Mouse (Mus musculus) heart, embryonic 14.5 days (tissue): ENCODE measurements around the gene Necap1. TPM values are rescaled to one million over a fixed set of nuclear protein-coding genes. Genes with fewer than 3 reads are reported as not detected.

Source experiments
- ATAC-seq: fragments of 200-750 bp; cut with Nextera tagmentation; 2 replicates; pipeline ENCODE4 v1.8.0; 2017; ENCODE audit warnings: low read depth, moderate TSS enrichment; ENCODE audit not compliant: insufficient number of reproducible peaks, insufficient read depth, low FRiP score
- H3K27ac ChIP-seq, 2 experiments: fragments of 200-500 bp in 1 of 2; fragments of 300-500 bp in 1 of 2; sonication (generic) in 1 of 2; replicated peaks in 1 of 2; 2 replicates each; pipeline ENCODE4 v1.5.1; 2012 to 2014; ENCODE audit warnings: low read depth in 2 of 2, low read length in 2 of 2, control low read depth in 1 of 2, mild to moderate bottlenecking in 1 of 2, mixed read lengths in 1 of 2; ENCODE audit not compliant: control insufficient read depth in 1 of 2, insufficient read depth in 1 of 2
- H3K27me3 ChIP-seq: fragments of 300-500 bp; sonication (generic); 2 replicates; pipeline ENCODE4 v1.6.1; 2014; ENCODE audit warnings: mild to moderate bottlenecking, low read length, control low read depth; ENCODE audit not compliant: control insufficient read depth, insufficient read depth
- H3K36me3 ChIP-seq: fragments of 300-500 bp; sonication (generic); 2 replicates; pipeline ENCODE4 v1.6.1; 2014; ENCODE audit warnings: mild to moderate bottlenecking, control low read depth, low read length, mixed read lengths; ENCODE audit not compliant: control insufficient read depth, insufficient read depth
- H3K4me1 ChIP-seq, 2 experiments: fragments of 200-500 bp in 1 of 2; fragments of 300-500 bp in 1 of 2; sonication (generic) in 1 of 2; 2 replicates each; pipeline ENCODE4 v1.6.1; 2012 to 2014; ENCODE audit warnings: low read length in 2 of 2, control low read depth in 1 of 2, mixed read lengths in 1 of 2; ENCODE audit not compliant: control insufficient read depth in 2 of 2, insufficient read depth in 2 of 2
- H3K4me2 ChIP-seq: fragments of 300-500 bp; sonication (generic); 2 replicates; pipeline ENCODE4 v1.6.1; 2014; ENCODE audit warnings: mild to moderate bottlenecking, low read length
- H3K4me3 ChIP-seq, 2 experiments: fragments of 200-500 bp in 1 of 2; fragments of 300-500 bp in 1 of 2; sonication (generic) in 1 of 2; 2 replicates each; pipeline ENCODE4 v1.5.1; 2012 to 2014; ENCODE audit warnings: low read length in 2 of 2, mild to moderate bottlenecking in 2 of 2, control low read depth in 1 of 2, low read depth in 1 of 2, moderate library complexity in 1 of 2; ENCODE audit not compliant: control insufficient read depth in 1 of 2, insufficient read depth in 1 of 2
- H3K9ac ChIP-seq: fragments of 300-500 bp; sonication (generic); 2 replicates; pipeline ENCODE4 v1.6.1; 2014; ENCODE audit warnings: mild to moderate bottlenecking, low read length
- H3K9me3 ChIP-seq: fragments of 300-500 bp; sonication (generic); 2 replicates; pipeline ENCODE4 v1.6.1; 2016; ENCODE audit warnings: low read length, control low read depth; ENCODE audit not compliant: control insufficient read depth
- WGBS: fragments of 180-500 bp; shearing (Covaris S2); extraction: QIAGEN DNeasy Blood & Tissue Kit; methylation state at CpG from one replicate; pipeline ENCODE4 v1.1.7; 2014; 5-methylcytosine and 5-hydroxymethylcytosine counted together
- polyA plus RNA-seq: library from polyadenylated mRNA; unstranded; fragments of >200 nt; fragmentation: Nextera tagmentation; extraction: Ambion mirVana; gene quantifications from 2 replicates; pipeline ENCODE4 v1.2.1, GENCODE M21; 2014

Gene Necap1
- polyA plus RNA-seq, 1 experiment from 2014 or later, result 55.0 TPM

GRCm38 (mm10) chr6:122837539-122837938 lies 36.7 kb upstream of the Necap1 start:
- Histone ChIP-seq H3K9ac (no peak overlapping the region), H3K4me3 (no peak overlapping the region), H3K4me2 (no peak overlapping the region), H3K9me3 (peaks cover 6% of the 10 kb centered on the region; the same call in 1 of the 2 replicates), H3K4me1 (no peaks in the 10 kb centered on the region), H3K27me3 (no peaks in the 10 kb centered on the region), H3K27ac (no peak overlapping the region), H3K36me3 (peaks cover 93% of the 10 kb centered on the region)
- no peak for ATAC-seq
- WGBS, result 87% methylated on average over 5 of the region's 5 CpGs

GRCm38 (mm10) chr6:122843759-122844158 lies 30.5 kb upstream of the Necap1 start:
- H3K27ac ChIP-seq, result no peak overlapping the region
- WGBS, result 84% methylated on average over 6 of the region's 6 CpGs
- H3K4me1 ChIP-seq, result no peaks in the 10 kb centered on the region
- H3K36me3 ChIP-seq, result peaks cover 71% of the 10 kb centered on the region
- no peak overlapping the region for H3K9ac ChIP-seq
- H3K9me3 ChIP-seq, result no peaks in the 10 kb centered on the region
- ATAC-seq, result no peak
- no peak overlapping the region for H3K4me3 ChIP-seq
- no peaks in the 10 kb centered on the region for H3K27me3 ChIP-seq
- H3K4me2 ChIP-seq, result no peak overlapping the region

GRCm38 (mm10) chr6:122852696-122853095 lies 21.6 kb upstream of the Necap1 start:
- H3K4me1 ChIP-seq, result peaks cover 3 to 5% of the 10 kb centered on the region in 2 experiments; a peak in 3 of 4 replicates
- no peak overlapping the region for H3K4me2 ChIP-seq
- no peak for ATAC-seq
- H3K9me3 ChIP-seq, result no peaks in the 10 kb centered on the region
- H3K27ac ChIP-seq, result no peak overlapping the region
- no peak overlapping the region for H3K9ac ChIP-seq
- H3K36me3 ChIP-seq, result no peaks in the 10 kb centered on the region
- H3K27me3 ChIP-seq, result no peaks in the 10 kb centered on the region
- H3K4me3 ChIP-seq, result no peak overlapping the region
- WGBS, result 66% methylated on average over 2 of the region's 2 CpGs

- no peak overlapping the region for H3K9ac ChIP-seq
- peaks cover 3 to 5% of the 10 kb centered on the region in 2 experiments; a peak in 3 of 4 replicates for H3K4me1 ChIP-seq
- no peak overlapping the region for H3K27ac ChIP-seq
- no peaks in the 10 kb centered on the region for H3K9me3 ChIP-seq
- no peaks in the 10 kb centered on the region for H3K27me3 ChIP-seq
- H3K4me2 ChIP-seq, result no peak overlapping the region
- no peaks in the 10 kb centered on the region for H3K36me3 ChIP-seq
- H3K4me3 ChIP-seq, result no peak overlapping the region
- 79% methylated on average over 12 of the region's 12 CpGs for WGBS
- ATAC-seq, result no peak
Observed at GRCm38 (mm10) chr6:122854552-122854951, 19.7 kb upstream of the Necap1 start.

- WGBS, result 8% methylated on average over 7 of the region's 7 CpGs
- 0 out of 4 replicates have a peak within 1 kb of the TSS, but pooled peaks of 1 of the 2 experiments have one; percentile 54 for H3K27ac ChIP-seq
- H3K4me2 ChIP-seq, result peak within 1 kb of the TSS; percentile 18; the same call in 1 of the 2 replicates
- H3K9me3 ChIP-seq, result peaks cover 4% of the 10 kb centered on the region; the same call in 1 of the 2 replicates
- no peak for ATAC-seq
- H3K4me3 ChIP-seq, result no peak within 1 kb of the TSS
- H3K36me3 ChIP-seq, result no peaks in the 10 kb centered on the region
- H3K4me1 ChIP-seq, result peaks cover 3 to 5% of the 10 kb centered on the region in 2 experiments; a peak in 3 of 4 replicates
- H3K27me3 ChIP-seq, result no peaks in the 10 kb centered on the region
- H3K9ac ChIP-seq, result no peak within 1 kb of the TSS
Observed at GRCm38 (mm10) chr6:122855955-122856354, 18.3 kb upstream of the Necap1 start, which contains the start of gene C3ar1. Gene C3ar1, minus strand, starts transcription at chr6:122856161.

GRCm38 (mm10) chr6:122862434-122862833 lies 11.8 kb upstream of the Necap1 start:
- Histone ChIP-seq H3K4me1 (no peaks in the 10 kb centered on the region), H3K9me3 (peaks cover 18% of the 10 kb centered on the region), H3K27ac (no peak overlapping the region), H3K27me3 (no peaks in the 10 kb centered on the region), H3K4me2 (no peak overlapping the region), H3K4me3 (no peak overlapping the region), H3K9ac (no peak overlapping the region), H3K36me3 (no peaks in the 10 kb centered on the region)
- ATAC-seq, result no peak
- 75% methylated on average over 6 of the region's 6 CpGs for WGBS

- Histone ChIP-seq H3K4me1 (no peaks in the 10 kb centered on the region), H3K4me2 (no peak overlapping the region), H3K27me3 (no peaks in the 10 kb centered on the region), H3K9me3 (peaks cover 18% of the 10 kb centered on the region), H3K27ac (no peak overlapping the region), H3K36me3 (no peaks in the 10 kb centered on the region), H3K4me3 (no peak overlapping the region), H3K9ac (no peak overlapping the region)
- ATAC-seq, result no peak
- WGBS, result 85% methylated on average over 1 of the region's 1 CpGs
Observed at GRCm38 (mm10) chr6:122862871-122863270, 11.4 kb upstream of the Necap1 start.

- H3K9me3 ChIP-seq, result no peaks in the 10 kb centered on the region
- H3K4me2 ChIP-seq, result no peak overlapping the region
- no peaks in the 10 kb centered on the region for H3K36me3 ChIP-seq
- no peaks in the 10 kb centered on the region for H3K4me1 ChIP-seq
- no peak overlapping the region for H3K4me3 ChIP-seq
- no peaks in the 10 kb centered on the region for H3K27me3 ChIP-seq
- H3K27ac ChIP-seq, result no peak overlapping the region
- ATAC-seq, result no peak
- no peak overlapping the region for H3K9ac ChIP-seq
- WGBS, result 52% methylated on average over 4 of the region's 4 CpGs
Observed at GRCm38 (mm10) chr6:122867914-122868313, 6.4 kb upstream of the Necap1 start.
